Mouse (Mus musculus): ENCODE data around the gene Tnrc18. TPM values are rescaled to one million over a fixed set of nuclear protein-coding genes. Genes with fewer than 3 reads are reported as not detected.

The Tnrc18 gene
- total RNA-seq, 2 experiments from 2014 or later = 5.4 to 6.0 TPM

DNA sequence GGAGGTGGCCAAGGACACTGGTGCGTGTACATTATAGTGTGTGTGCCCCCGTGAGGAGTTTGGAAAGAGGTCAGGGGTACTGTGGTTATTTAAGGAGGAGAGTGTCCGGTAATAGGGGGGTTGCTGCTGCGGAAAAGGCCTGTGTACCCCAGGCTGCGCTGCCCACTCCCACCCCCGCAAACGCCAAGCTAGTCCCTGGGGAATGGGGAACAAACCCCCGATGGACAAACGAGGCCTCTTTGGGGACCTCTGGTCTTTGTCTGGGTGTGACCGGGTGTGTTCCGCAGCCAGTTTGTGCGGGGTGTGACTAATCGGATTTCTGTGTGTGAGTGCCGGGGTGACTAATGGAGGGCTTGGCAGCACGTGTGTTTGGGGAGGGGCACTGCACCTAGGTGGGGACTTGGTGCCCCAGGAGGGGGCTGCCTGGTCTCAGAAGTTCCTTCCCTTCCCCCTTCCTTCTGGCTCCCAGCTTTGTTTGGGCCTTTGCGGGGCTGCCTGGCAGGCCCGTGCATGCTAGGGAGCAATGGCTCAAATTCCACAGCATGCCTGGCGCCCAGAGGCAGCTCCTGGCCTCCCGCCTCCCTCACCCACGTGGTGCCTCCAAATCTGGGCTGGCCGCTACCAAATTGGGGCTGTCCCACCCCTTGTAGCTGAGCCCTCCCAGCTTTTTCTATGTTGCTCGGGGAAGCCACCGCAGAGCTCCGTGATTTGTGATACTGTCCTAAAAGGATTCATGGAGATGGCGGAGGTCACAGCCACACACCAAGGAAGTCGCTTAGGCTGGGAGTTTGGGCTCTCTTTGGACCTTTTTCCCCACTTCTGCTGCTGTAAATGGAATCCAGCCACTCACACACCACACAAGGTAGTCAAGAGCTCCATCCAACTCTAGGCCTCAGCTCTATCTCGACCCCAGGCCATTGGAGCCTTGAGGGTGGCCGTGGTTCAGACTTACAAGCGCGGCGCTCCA lies 5.9 kb upstream of the Tnrc18 start:
- 0 out of 2 replicates have a peak, but pooled peaks have one; percentile 41 for ATAC-seq (replicated peaks; ENCODE audit: low FRiP score, poor library complexity, severe bottlenecking)

GRCm38 (mm10) chr5:142822286-142823095 lies 5.0 kb upstream of the Tnrc18 start:
- no peak for ATAC-seq (replicated peaks; ENCODE audit: low FRiP score, poor library complexity, severe bottlenecking)

DNA sequence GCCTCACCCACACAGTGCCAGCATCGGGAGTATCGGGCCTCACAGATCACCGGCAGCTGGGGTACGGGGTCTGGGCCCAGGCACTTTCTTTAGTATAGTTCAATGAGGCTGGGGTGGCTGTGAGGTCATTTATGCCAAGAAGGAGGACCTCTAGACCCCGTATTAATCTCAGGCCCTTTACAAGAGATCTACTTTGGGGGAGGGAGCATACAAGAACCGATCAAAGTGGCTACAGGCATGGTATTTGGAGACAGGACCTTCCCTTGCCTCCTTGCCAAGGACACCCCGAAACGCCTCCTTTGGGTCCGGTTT lies 4.5 kb upstream of the Tnrc18 start:
- ATAC-seq (replicated peaks; ENCODE audit: low FRiP score, poor library complexity, severe bottlenecking) = no peak

DNA sequence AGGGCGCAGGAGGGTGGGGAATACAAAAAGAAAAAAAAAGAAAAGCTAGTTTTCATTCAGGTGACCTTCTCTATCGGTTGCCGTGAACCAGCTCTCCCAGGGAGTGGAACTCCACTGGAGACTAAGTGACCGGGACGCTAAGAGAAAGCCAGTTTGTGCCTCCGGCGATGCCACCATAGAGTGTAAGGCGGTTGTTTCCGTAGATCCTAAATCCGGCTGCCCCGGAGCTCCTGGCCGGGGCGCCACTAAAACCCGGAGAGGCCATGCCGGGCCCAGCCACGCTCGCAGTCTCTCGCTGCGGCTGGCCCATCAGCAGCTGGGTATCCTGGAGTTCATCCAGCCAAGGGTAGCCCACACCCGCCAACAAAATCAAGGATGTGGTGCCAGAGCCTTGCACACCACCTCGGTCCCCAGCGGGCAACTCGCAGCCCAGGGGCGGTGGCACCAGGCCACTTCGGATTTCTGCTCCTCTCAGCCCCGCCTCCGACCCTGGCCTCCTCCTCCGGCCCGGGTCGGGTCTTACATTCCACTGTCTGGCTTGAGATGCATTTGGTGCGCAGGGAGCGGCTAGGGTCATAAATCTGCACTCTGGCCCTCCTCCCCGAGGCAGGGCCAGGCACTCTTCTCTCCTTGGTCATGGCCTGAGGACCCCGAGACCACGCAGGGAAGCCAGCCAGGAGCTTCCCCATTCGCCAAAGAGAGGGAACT lies 4.0 kb upstream of the Tnrc18 start:
- no peak for ATAC-seq (replicated peaks; ENCODE audit: low FRiP score, poor library complexity, severe bottlenecking)

- ATAC-seq (replicated peaks; ENCODE audit: low FRiP score, poor library complexity, severe bottlenecking) = no peak
Measured at GRCm38 (mm10) chr5:142820276-142821265, 3.1 kb upstream of the Tnrc18 start.

DNA sequence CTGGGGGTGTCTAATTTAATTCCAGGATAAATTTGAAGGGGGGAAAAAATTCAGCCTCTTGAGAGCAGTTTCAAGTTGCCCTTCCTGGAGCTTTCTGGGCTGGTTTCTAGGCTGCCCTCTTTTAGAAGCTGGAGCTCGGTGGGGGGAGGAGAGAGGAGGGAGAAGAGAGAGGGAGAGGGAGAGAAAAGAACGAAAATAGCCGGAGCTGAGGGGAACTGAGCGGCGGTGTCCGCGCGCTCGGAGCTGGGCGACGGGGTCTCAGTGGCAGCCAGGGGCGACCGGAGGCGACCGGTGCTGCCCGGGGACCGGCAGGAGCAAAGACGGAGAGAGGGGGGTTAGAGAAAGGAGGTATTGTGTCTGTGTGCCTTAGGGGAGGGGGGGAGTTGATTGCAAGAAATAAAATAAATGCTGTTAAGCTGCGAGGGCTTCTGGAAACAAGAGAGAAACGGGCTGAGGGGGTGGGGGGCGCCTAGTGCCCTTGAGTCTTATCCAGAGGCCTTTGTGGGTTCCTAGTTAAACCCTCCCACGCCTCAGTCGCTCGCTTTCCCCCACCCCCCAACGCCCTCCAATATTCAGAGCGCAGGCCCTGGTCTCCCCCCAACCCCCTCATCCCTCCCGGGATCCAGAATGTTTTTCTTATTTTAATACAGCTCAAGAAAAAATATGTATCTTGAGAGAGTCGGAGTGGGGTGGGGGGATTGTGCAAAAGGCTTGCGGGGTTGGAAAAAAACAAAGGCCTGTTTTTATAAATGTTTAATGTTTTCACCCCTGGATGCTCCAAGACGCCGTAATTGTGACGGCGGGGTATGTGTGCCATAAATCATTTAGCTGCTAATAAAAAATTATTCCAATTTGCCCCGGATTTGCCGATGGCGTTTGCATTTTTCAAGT lies 2.2 kb upstream of the Tnrc18 start:
- ATAC-seq (replicated peaks; ENCODE audit: low FRiP score, poor library complexity, severe bottlenecking) = no peak

GRCm38 (mm10) chr5:142818435-142819360 lies 1.2 kb upstream of the Tnrc18 start:
- no peak for ATAC-seq (replicated peaks; ENCODE audit: low FRiP score, poor library complexity, severe bottlenecking)

GRCm38 (mm10) chr5:142816811-142817523 lies 495 bp downstream of the Tnrc18 start:
- ATAC-seq (replicated peaks; ENCODE audit: low FRiP score, poor library complexity, severe bottlenecking) = no peak

- ATAC-seq (replicated peaks; ENCODE audit: low FRiP score, poor library complexity, severe bottlenecking) = no peak
Measured at GRCm38 (mm10) chr5:142816031-142816810, 1.2 kb downstream of the Tnrc18 start.

DNA sequence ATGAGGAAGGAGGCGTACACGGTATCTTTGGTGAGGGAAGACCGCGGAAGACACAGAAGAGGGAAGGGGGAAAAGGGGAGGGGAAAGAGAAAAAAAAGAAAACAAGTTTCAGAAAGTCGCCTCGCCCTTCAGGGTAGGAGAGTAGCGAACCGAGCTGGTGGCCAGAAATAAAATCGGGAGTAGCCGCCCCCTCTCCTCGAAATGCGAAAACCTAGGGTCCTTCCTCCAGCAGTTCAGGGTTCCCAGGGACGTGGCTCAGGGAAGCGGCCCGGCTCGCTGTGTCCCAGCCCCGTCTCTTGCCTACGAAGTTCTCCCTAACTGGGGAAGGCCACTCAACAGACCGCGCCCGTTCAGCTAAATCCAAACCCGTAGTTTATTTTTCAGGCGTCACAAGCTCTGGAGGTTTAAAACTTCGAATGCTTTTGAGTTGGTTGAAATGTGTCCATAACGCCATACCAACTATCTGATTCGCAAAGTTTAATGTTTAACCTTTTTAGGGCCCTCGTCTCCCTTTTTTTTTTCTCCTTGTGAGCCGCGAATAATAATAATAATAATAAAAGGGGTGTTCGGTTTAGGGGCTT lies 2.0 kb downstream of the Tnrc18 start:
- no peak for ATAC-seq (replicated peaks; ENCODE audit: low FRiP score, poor library complexity, severe bottlenecking)

GRCm38 (mm10) chr5:142814711-142815420 lies 2.6 kb downstream of the Tnrc18 start:
- ATAC-seq (replicated peaks; ENCODE audit: low FRiP score, poor library complexity, severe bottlenecking) = no peak

DNA sequence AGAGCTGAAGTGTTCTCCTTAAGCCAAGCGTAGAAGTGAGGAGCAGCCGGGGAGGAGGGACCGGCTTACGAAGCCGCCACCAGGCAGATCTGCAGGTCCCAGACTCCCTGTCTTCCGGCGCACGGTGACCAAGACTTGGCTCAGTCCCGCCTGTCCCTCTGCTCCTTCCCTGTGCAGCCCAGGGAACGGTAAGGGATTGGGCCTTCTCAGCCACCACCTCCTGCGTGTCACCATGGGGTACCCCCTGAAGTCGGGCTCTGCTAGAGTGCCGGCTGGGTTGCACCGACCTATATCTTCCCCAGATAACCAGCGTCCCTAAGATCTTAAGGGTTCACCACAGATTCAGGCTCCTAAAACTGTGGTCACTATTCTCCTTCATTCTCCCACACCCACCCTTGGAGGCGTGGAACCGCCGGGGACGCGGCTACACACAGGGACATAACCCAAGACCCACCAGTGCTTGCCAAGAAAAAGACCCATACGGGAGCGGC lies 3.3 kb downstream of the Tnrc18 start:
- ATAC-seq (replicated peaks; ENCODE audit: low FRiP score, poor library complexity, severe bottlenecking) = no peak

DNA sequence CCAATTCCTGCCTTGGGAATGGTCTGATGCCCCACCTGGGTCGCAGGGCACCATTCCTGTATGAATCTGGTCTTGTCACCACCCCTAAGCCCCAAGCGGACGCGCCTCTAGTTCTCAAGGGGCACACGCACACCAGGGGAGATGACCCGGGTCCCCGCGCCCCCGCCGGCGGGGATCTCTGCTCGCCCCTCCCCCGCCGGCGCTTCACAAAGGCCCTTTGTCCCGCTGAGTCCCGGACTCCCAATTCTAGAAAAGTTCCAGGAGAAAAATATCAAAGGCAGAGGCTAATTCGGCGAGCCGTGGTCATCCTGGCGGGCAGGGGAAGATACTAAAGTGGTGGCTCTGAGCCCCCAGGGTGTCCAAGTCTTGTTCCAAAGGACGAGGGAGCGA lies 3.7 kb downstream of the Tnrc18 start:
- ATAC-seq (replicated peaks; ENCODE audit: low FRiP score, poor library complexity, severe bottlenecking) = no peak

- no peak for ATAC-seq (replicated peaks; ENCODE audit: low FRiP score, poor library complexity, severe bottlenecking)
Measured at GRCm38 (mm10) chr5:142812976-142813721, 4.3 kb downstream of the Tnrc18 start.

All from erythroblast, adult 5-6 weeks (primary cell).